Mouse (Mus musculus) left cerebral cortex, postnatal 4 days (tissue): ENCODE results near the gene Spag16. TPM values are rescaled to one million over a fixed set of nuclear protein-coding genes. Genes with fewer than 3 reads are reported as not detected.
"Not testable (repeated sequence)": the region's sequence is repeated elsewhere in the genome, so short reads cannot be mapped to it uniquely, and the experiment has no call there.

Experiments
- DNase-seq: peaks from one replicate; pipeline ENCODE4 v3.0.0-alpha.2; 2022
- intact Hi-C: fragments of 180-260 bp; cut with DNase I; formaldehyde crosslinking; loops from one replicate; pipeline ENCODE4 v1.15.1; 2025
- total RNA-seq, 2 experiments: library from RNA; stranded (reverse); gene quantifications; 2 replicates each; pipeline ENCODE4 v1.2.3; 2021

The Spag16 gene
- total RNA-seq = 1 to 10 TPM; 1.1 to 1.4 TPM

- intact Hi-C loops = no loop called here
- peak; percentile 85 for DNase-seq
Measured at GRCm38 (mm10) chr1:69826806-69827703, at the start of gene Spag16. Spag16 (plus strand) TSS chr1:69826970.

- peak; percentile 56 for DNase-seq
- intact Hi-C loops = no loop called here
Measured at GRCm38 (mm10) chr1:69785129-69785528, 41.6 kb upstream of the Spag16 start.

- no peak for DNase-seq
- intact Hi-C loops = no loop called here
Measured at GRCm38 (mm10) chr1:69786716-69787115, 40.1 kb upstream of the Spag16 start.

GRCm38 (mm10) chr1:69787379-69787778, 39.4 kb upstream of the Spag16 start:
- no peak for DNase-seq

GRCm38 (mm10) chr1:69790337-69791250, 36.2 kb upstream of the Spag16 start:
- intact Hi-C loops = loop anchor here (5.0 to 10.0 kb wide), 2 partner anchors 934 to 1717 kb away; partner anchors contain the start of gene Vwc2l
- DNase-seq = peak; percentile 61

More at GRCm38 (mm10) chr1:69787379-69787778, 39.4 kb upstream of the Spag16 start:
- intact Hi-C loops = no loop called here

GRCm38 (mm10) chr1:69798948-69799565, 27.7 kb upstream of the Spag16 start:
- intact Hi-C loops = loop anchor here (10.0 kb wide), 1 partner anchor 926 kb away; the partner anchor contains the start of gene Vwc2l
- DNase-seq = no peak

- intact Hi-C loops = no loop called here
Measured at GRCm38 (mm10) chr1:69810161-69810560, 16.6 kb upstream of the Spag16 start.

GRCm38 (mm10) chr1:69825635-69826034, 1.1 kb upstream of the Spag16 start:
- DNase-seq, intact Hi-C loops: not testable (repeated sequence)

More at GRCm38 (mm10) chr1:69810161-69810560, 16.6 kb upstream of the Spag16 start:
- no peak for DNase-seq

- DNase-seq = peak; percentile 8
Measured at GRCm38 (mm10) chr1:69828872-69829479, 2.2 kb downstream of the Spag16 start.

GRCm38 (mm10) chr1:69830586-69830985, 3.8 kb downstream of the Spag16 start:
- no peak for DNase-seq
- intact Hi-C loops = no loop called here

More at GRCm38 (mm10) chr1:69828872-69829479, 2.2 kb downstream of the Spag16 start:
- intact Hi-C loops = no loop called here

- no peak for DNase-seq
- intact Hi-C loops = no loop called here
Measured at GRCm38 (mm10) chr1:69831002-69831401, 4.2 kb downstream of the Spag16 start.

- intact Hi-C loops = not testable (repeated sequence)
Measured at GRCm38 (mm10) chr1:69833476-69833875, 6.7 kb downstream of the Spag16 start.

GRCm38 (mm10) chr1:69853436-69853835, 26.7 kb downstream of the Spag16 start:
- DNase-seq = no peak
- intact Hi-C loops = no loop called here

More at GRCm38 (mm10) chr1:69833476-69833875, 6.7 kb downstream of the Spag16 start:
- not testable (repeated sequence) for DNase-seq

GRCm38 (mm10) chr1:69867776-69868175, 41.0 kb downstream of the Spag16 start:
- DNase-seq = no peak
- intact Hi-C loops = no loop called here

- intact Hi-C loops = no loop called here
Measured at GRCm38 (mm10) chr1:69956606-69957005, 129.8 kb downstream of the Spag16 start.

GRCm38 (mm10) chr1:69996874-69997273, 170.1 kb downstream of the Spag16 start:
- intact Hi-C loops = no loop called here
- no peak for DNase-seq

More at GRCm38 (mm10) chr1:69956606-69957005, 129.8 kb downstream of the Spag16 start:
- no peak for DNase-seq

- intact Hi-C loops = no loop called here
- no peak for DNase-seq
Measured at GRCm38 (mm10) chr1:70012991-70013390, 186.2 kb downstream of the Spag16 start.

- DNase-seq = no peak
- intact Hi-C loops = no loop called here
Measured at GRCm38 (mm10) chr1:70037384-70037783, 210.6 kb downstream of the Spag16 start.

GRCm38 (mm10) chr1:70067404-70067803, 240.6 kb downstream of the Spag16 start:
- intact Hi-C loops = no loop called here
- DNase-seq = no peak

GRCm38 (mm10) chr1:70073440-70073839, 246.7 kb downstream of the Spag16 start:
- intact Hi-C loops = no loop called here
- DNase-seq = no peak
